Mouse (Mus musculus): ENCODE data around the gene Prkab1.

GRCm38 (mm10) chr5:116046246-116046645, 21.9 kb upstream of the Prkab1 start:
- TF ChIP-seq CTCF (IDR thresholded peaks at IDR 0.05; ENCODE audit: insufficient read depth, low read length) (no peak), POLR2A (IDR thresholded peaks at IDR 0.05; ENCODE audit: borderline replicate concordance, extremely low read depth, low read depth, low read length) (no peak)

Measured in lung, adult 2 months (tissue).